Mouse (Mus musculus) adrenal gland, adult (tissue): Measurements from ENCODE around the gene Pdzd8.
A peak's percentile ranks its signal among the peaks of the same experiment; 100 is the strongest.

Experiments used
- DNase-seq, 2 experiments: peaks; one replicate each; pipeline ENCODE4 v3.0.0; 2022 to 2023; ENCODE audit warnings: low spot score in 1 of 2; ENCODE audit not compliant: inconsistent age in 2 of 2

Gene Pdzd8

GRCm38 (mm10) chr19:59282001-59282400, 63.6 kb downstream of the Pdzd8 start:
- peak in 1 of 2 experiments; percentile 51 for DNase-seq

DNA sequence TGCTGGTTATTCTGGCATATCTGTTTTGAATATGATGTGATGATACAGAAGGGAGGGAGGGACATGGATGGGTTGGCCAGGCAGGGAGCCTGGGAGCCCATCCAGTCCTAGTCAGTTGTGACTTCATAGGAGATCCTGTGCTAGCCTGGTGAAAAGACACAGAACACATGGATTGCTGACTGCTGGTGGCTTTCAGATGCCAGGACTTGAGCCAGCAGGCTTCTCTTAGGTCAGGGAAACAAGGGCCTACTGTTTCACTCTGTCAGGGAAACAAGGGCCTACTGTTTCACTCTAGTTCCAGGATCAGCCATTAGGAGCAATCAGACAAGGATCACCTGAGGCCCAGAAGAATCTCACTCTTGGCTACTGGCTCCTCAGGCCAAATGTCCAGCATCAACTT, 64.7 kb downstream of the Pdzd8 start:
- no peak for DNase-seq

GRCm38 (mm10) chr19:59276354-59276753, 69.2 kb downstream of the Pdzd8 start:
- no peak for DNase-seq

GRCm38 (mm10) chr19:59273190-59273589, 72.4 kb downstream of the Pdzd8 start:
- DNase-seq: no peak

DNA sequence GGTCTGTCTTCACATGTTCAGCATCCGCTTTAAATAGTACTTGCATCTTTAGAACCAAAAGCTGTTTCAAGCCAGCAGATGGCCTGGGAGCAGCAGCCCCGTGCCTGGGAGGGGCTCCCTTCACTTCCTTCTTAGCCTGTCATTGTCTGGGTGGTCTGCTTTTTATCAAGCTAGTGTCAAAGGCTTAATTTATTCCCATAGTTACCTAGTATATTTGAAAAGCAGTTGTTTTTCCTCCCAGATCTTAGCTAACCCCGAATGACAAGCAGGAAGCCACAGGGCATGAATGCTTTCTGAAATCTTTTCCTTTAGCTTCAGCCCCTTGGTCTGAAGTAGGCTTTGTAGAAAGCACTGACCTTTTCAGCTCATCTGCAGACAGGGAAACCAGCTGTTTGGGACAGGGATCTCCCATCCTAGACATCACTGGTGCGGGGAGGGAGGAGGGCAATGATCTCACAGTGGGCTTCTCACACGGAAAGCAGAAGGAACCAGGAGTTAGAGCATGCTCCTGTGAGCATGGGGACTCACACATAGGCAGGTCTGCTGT, 78.1 kb downstream of the Pdzd8 start:
- DNase-seq: peak in 1 of 2 experiments; percentile 51

DNA sequence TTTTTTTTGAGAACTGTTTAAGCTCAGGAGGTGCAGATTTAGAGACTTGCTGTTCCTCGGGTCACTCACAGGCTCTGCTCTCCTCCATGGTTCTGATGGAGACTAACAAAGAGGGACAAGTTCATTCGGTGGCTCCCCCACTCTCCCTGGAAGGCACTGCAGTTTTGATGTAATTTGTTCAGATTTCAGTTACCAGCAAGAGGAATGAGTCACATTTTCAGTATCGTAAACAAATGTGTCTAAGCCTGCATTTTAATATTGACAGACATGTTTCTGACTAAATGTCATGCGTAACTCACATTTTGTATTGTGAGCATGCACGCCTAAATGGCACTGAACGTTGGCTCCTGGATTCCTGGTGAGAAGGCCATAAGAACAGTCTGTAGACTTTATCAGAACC, 79.7 kb downstream of the Pdzd8 start:
- DNase-seq: no peak

DNA sequence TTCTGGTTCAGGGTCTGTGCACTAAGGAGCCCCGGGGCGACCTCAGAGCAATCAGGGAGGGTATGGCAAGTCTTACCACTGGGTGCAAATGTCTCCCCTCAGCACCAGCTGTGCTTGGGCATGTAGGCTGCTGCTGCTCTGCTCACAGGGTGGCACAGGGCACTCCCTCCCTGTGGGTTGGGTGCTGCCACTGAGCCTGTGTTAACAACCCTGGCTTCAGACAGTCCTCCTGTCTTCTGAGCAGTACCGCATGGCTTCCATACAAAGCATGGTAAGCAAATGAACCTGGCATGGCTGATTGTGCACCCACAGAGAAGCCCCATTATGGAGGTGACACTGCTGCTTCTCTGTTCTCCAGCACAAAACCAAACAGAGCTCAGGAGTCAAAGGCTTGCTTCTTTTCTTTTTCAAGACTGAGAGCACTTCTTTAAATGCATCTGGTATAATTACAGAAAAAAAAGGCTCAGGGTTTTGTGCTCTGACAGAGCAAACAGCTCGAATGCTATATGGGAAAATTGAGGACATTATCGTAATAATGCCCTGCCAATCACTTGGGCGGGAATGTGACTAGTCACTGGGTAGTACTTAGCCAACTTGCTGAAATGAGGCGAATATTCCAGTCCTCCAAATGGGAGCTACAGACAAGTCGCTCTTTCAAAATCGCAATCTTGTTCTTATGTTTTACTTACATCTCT, 80.6 kb downstream of the Pdzd8 start:
- no peak for DNase-seq

DNA sequence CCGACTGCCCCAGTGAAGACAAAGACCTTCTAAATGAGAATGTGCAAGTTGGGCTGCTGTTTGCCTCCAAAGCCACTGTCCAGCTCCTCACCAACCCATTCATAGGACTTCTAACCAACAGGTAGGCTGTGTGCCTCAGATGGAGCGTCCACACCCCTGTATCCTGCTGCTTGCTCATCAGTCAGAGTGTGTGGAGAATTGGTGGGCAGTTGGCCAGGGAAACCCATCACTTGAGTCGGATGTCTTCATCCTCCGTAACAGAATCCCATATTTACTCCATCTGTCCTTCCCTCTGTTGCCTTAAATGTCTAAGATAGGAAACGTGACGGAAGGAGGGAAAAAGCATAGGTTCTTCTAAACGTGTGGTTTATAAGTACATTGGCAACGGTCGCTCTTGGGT, 82.4 kb downstream of the Pdzd8 start:
- DNase-seq: no peak

GRCm38 (mm10) chr19:59261604-59262003, 84.0 kb downstream of the Pdzd8 start:
- peak in 1 of 2 experiments; percentile 49 for DNase-seq

GRCm38 (mm10) chr19:59260718-59261442, 84.7 kb downstream of the Pdzd8 start, which contains the start of gene Slc18a2:
Gene Slc18a2, plus strand, starts transcription at chr19:59260896.
- peak; percentile 33 to 60 for DNase-seq

- no peak for DNase-seq
These were observed 85.9 kb downstream of the Pdzd8 start for GRCm38 (mm10) chr19:59259633-59260032.

- no peak for DNase-seq
These were observed 92.9 kb downstream of the Pdzd8 start for GRCm38 (mm10) chr19:59252651-59253050.

DNA sequence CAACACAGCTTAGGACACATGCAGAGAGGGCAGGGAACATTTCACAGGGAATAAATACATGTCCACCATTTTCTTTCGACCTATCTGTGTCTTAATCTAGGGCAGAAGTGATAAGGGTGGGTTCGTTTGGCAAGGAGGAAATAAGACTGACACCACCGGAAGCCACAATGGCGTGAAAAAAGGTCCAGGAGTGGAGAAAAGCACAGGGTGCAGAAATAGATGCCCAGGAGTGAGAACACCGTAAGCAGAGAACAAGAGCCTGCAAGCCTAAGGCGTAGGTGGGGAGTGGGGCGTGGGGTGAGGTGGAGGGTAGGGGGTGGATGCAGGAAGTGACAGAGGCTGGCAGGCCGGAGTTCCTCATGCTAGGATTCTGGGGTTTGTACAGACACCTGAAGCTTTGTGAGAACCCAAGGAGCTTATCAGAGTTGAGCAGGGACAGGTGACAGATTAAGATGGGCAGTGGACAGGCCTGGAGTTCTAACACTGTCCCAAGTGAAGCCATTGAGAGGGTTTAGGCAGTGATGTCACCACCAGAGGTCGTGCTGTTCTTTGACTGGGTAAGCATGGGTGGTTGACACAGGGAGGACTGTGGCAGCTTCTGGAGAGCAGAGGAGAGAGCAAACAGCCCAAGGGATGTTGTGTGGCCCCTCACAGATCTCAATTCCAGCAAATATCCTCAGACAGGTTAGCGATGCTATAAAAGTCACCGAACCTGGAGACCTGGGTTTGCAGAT, 96.9 kb downstream of the Pdzd8 start:
- peak; percentile 23 to 52 for DNase-seq

DNA sequence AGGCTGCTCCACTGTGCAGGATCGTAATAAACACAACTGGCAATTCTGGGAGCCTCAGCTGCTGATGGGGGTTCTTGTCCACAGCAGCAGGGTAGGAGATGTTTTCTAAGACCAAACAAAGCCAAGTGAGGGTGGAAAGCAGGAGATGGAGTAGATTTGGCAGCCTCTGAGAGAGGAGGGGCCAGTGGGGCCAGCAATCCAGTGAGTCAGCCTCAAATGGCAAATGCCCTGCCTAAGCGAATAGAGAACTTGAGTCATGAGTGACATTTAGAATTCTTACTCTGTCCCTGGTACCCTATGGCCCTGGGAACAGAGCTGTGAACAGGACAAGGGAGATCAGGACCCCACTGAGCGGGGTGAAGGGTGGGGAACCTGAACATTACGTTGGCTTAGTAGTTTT, 97.4 kb downstream of the Pdzd8 start:
- peak; percentile 75 to 85 for DNase-seq
